Mouse (Mus musculus) ovary, postnatal 36 days (tissue): ENCODE results near the gene Os9.
A peak's percentile ranks its signal among the peaks of the same experiment; 100 is the strongest.
"Not testable (repeated sequence)": the region's sequence is repeated elsewhere in the genome, so short reads cannot be mapped to it uniquely, and the experiment has no call there.

Experiments used
- DNase-seq: peaks from one replicate; pipeline ENCODE4 v3.0.0; 2022; ENCODE audit warnings: low spot score, mixed read lengths

Os9 gene

DNA sequence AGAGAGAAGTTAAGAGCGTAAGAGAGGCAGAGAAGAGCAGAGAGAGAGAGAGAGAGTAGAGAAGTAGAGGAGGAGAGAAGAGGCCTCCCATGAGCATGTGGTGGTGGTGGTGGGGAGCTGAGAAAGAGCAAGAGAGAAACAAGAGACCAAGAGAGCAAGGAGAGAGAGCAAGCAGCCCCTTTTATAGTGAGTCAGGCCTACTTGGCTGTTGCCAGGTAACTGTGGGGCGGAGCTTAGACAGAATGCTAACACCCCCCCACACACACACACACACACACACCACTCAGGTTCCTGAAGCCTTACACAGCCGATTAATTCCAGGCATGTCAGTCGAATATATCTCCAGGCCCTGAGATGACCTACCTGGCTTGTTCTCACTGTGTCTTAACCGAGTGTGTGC lies 24.4 kb upstream of the Os9 start:
- DNase-seq, result no peak

DNA sequence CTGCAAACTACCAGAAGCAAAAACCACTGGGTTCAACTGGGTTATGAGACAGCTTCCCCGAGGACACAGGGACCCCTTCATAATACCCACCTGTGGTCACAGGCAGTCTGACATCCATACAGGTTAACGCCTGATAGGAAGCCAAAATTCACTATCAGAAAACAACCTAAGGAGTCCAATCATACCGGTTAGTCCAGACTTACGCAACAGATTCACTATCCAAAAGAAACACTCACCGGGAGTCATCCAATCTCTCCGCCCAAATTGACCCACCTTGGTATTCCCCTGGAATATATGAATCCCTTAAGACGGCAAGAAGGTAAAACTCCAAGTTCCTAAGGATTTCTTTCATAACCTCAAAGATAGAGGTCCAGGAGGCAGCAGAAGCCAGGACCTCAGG lies 23.6 kb upstream of the Os9 start:
- no peak for DNase-seq

DNA sequence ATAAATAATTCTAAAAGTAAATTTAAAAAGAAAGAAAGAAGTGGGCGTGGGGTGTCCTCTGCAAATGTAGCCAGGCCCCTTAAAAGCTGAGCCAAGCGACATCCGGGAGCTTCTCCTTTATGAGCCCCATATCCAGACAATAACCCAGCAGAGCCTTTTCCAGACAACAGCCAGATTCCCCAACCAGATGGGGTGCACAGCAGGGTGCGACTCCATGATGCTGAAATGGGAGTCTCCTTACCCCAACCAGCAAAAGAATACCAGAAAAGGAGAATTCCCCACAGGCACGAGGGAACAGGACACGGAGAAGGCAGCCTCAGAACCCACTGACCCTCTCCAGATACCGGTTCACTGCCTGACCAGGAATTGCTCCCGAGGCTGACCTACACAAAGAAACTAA lies 22.3 kb upstream of the Os9 start:
- no peak for DNase-seq

DNA sequence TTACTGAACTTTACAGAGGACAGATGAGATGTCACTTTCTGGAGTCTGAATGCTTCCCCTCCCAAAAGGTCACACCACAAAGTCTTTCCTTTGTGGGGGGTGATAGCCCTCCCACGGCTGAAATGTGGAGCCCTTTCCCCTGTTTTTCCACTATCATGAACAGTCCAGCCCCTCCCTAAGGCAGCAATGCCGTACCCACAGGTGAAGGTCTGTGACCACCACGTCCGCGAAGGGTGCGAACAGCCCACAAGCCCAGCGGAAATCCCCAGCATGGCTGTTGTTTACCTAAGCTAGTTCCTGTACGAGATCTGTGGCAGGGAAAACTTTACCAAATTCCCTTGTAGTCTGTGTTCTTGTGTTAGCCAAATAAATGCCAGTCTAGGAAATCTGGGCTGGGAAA lies 20.6 kb upstream of the Os9 start:
- DNase-seq, result no peak

DNA sequence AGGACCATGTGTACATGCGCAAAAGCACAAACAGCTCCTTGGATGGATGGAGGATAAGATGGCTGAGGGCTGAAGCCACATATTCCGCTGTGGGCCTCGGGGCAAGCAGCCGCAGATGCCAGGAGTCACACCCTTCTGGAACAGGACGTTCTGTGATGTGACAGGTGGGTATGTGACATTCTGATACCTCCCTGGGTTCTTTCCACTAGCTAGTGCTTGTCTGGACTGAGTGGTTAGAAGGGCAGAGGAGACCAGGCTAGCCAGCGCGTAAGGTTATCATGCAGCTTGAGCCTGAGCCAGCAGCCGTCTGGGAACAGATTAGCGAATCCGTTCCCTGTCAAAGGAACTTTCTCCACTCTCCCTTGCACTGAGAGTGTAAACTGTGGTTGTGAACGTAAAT lies 20.0 kb upstream of the Os9 start:
- no peak for DNase-seq

DNA sequence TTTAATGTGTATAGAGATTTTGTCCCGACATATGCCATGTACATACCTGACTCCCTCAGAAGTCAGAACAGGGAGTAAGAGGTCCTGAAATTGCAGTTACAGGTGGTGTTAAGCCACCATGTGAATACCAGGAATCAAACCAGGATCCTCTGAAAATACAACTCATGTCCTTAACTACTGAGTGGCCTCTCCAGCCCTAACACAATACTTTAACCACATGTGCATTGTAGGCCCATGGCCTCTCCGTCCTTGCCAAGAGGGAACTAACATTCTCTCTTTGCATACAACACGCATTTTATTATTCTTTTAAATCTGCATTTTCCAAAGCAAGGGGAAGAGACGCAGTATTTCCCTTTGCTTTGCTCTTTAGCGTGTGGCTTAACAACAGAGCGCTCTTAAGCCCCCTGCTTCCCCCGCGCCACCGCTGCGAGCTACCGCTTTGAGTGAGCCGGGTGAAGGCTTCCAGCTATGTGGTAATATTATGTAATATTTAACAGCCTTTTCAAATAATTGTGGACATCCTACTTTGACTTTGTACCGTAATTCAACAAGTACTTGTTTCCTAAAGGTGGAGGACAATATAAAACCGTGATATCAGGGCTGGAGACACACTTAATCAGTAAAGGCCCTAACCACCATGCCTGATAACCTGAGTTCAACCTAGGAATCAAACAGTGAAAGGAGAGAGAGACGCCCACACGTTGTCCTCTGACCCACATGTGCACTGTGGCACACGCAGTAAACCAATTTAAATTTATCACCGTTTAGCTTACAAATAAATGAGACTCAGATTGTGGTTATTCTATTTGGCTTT lies 17.6 kb upstream of the Os9 start:
- no peak for DNase-seq

DNA sequence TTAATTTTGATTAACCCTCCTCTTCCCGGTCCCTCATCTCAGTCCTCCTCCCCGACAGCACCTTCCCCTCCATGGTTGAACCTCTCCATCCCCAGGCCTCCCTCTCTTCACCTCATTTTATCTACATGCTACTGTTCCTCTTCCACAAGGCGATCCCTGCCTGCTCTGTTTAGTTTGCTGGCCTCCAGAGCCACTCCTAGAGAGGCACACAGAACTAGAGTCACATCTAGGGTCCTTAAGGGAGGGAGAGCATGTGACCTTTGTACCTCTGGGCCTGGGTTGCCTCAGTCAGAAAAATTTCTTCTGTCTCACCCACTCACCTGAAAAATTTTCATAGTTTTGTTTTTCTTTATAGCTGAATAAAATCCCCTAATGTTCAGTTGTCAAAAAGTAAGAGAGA lies 17.0 kb upstream of the Os9 start:
- DNase-seq, result no peak

DNA sequence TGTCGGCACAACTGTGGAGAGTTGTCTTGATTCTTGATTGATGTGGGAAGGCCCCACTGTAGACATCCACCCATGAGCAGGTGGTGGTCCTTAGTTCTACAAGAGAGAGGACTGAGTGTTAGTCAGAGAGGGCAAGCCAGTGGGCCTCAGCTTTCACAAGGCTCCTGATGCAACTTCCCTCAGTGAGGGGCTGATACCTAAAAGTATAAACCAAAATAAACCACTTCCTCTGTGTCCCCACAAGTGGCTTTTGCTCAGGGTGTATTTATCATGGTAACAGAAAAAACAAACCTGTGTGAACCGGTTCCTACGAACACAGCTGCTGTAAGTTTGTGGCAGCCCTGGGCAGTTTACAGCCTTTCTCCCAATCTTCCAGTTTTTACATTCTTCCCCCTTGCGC lies 15.6 kb upstream of the Os9 start:
- no peak for DNase-seq

DNA sequence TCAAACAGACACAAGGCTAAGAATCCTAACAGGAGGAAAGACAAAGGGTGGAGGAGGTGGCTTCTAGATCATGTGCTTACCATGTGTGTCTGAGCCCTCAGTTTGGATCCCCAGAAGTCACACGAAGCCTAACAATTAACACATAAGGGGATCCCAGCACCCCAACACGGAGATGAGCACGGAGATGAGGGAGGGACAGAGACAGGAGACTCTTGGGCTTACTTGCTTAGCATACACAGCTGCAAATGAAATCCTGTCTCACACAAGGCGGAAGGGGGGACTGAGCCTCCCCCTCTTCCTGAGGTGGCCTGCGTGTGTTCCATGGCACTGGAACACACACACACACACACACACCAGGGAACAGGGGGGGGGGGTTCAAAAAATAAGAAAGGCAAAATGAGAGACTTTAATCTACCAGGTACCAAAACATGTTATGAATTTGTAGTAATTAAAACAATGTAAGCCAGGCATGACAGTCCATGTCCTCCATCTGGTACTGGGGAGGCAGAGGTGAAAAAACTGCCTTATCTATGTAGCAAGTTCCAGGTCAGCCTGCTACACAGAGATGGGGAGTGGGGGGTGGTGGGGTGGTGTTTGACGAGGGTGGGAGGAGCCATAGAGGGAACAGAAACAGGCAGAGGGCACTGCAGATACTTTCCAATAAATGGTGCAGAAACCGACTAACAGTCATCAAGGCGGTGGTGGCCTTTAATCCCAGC lies 14.3 kb upstream of the Os9 start:
- no peak for DNase-seq

DNA sequence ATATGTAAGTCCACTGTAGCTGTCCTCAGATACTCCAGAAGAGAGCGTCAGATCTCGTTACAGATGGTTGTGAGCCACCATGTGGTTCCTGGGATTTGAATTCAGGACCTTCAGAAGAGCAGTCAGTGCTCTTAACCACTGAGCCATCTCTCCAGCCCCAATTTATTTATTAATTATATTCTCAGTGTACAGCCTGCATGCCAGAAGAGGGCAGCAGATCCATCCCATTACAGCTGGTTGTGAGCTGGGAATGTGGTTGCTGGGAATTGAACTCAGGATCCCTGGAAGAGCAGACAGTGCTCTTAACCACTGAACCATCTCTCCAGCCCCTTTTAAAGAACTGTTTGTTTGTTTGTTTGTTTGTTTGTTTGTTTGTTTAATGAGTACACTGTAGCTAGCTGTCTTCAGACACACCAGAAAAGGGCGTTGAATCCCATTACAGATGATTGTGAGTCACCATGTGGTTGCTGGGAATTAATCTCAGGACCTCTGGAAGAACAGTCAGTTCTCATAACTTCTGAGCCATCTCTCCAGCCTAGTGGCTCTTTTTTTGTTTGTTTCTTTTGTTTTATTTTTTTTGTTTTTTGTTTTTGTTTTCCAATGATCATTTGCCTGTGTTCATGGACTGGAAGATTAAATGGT lies 13.6 kb upstream of the Os9 start:
- DNase-seq, result not testable (repeated sequence)

DNA sequence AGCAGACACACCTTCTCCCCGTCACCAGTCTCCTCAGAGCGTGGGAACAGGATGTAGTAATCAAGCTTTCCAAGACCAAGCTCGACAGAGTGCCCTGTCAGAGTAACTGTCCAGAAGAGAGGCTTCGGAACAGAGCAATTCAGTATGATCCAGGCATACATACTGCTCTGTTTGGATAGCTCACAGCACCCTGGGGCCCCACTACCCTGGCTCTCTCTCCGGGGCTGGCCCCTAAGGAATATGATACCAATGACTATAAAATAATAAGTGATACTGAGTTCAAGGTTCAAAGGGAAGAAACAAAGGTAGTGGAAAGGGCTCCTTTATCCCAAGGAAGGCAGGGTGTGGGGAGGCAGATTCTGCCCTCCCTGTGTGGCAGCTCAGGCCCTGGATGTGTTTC lies 11.5 kb upstream of the Os9 start:
- no peak for DNase-seq

DNA sequence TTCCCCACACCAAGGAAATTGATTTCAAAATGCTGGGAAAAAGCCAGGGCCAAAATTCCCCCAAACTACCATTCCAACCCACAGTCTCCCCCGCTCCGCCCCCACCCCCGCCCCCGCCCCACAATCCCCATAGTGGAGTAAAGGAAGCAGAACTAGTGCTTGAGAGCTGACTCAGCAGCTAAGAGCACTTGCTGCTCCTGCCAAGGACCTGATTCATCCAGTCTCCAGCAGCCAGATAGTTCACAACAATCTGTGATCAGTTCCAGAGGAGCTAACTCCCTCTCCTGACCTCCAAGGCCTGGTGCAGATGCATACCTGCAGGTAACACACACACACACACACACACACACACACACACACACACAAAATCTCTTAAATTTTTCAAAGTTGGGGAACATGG lies 8.5 kb upstream of the Os9 start:
- DNase-seq, result no peak

DNA sequence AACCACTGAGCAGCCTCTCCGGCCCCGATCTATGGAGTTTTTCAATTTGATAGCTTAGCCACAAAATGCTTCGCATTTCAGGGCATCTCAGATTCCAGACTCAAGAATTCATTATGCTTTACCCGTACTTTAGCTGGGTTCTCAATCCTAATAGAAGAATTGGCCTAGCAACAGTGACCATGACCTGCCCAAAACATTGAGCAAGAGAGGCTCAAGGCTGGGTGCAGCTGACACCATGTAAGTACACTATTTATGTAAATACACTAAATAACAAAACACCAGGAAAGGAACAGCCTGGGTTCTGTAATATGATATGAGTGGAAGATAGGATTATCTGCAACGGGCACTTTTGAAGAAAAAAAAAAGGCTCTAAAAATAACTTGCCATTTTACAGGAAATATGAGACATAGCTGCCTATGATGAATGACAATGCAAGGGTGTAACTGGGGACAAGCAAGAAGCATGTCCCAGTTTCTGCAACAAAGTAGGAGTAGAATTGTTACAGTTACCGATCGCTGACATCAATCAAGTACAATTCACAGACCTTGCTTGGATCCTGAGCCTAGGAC lies 6.9 kb upstream of the Os9 start:
- no peak for DNase-seq

DNA sequence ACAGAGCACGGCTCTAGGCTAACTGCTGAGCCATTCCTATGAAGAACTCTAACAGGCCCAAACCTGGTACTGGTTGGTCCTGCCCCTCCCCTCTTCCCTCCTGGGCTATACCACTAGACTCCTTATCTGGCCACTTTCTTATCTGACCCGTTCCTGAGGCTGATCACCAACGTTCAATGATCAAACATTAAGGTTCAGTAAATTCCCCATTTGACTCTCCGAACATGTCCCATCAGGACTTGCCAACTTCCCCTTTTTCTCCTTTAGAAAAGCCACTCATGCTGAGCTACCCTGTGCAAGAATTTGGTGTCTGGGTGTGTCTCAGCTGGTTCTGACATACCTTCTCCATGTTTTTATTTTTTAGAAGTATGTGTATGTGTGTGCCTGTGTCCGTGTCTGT lies 5.6 kb upstream of the Os9 start:
- DNase-seq, result no peak

DNA sequence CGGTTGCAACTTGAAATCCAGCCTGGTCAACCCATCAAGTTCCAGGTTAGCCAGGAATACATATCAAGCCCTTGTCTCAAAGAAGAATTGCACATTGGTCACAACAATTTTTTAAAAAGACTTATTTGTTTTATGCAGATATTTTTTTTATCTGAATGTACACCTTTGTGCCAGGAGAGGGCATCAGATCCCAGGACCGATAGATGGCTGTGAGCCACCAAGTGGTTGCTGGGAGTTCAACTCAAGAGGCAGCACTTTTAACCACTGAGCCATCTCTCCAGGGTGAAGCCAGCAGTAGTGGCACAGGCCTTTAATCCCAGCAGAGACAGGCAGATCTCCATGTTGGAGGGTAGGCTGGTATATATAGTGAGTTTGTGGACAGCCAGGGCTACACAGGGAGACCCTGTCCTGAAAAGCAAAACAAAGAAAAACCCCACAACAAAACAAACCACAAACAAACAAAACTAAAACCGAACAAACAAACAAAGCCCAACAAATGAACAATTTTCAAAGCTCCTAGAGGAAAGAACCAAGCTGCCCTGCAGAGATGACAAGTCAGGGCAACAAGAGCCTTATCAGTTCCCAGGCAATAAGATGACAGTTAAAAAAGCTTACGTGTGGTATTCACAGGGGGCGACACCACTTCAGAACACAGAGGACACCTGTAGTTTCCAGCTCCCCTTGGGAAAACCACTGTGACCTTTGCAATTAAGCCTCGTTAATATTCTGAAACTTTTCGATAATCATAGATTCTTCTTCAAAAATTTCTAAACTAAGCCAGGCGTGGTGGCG lies 4.5 kb upstream of the Os9 start:
- no peak for DNase-seq

DNA sequence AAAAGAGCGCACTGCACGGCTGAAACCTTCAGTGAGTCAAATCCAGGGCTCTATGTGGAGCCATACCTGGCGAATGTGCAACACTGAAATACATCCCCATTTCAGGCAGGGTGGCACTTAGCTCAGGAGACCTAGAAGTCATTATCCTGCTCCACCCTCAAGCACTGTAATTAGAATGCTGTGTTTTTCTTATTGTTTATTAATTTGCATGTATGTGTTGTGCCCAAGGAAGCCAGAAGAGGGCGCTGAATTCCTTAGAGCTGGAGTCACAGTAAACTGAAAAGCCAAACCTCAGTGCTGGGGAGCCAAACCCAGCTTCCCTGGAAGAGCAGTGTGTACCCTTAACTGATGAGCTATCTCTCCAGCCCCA lies 2.5 kb upstream of the Os9 start:
- DNase-seq, result peak; percentile 36

DNA sequence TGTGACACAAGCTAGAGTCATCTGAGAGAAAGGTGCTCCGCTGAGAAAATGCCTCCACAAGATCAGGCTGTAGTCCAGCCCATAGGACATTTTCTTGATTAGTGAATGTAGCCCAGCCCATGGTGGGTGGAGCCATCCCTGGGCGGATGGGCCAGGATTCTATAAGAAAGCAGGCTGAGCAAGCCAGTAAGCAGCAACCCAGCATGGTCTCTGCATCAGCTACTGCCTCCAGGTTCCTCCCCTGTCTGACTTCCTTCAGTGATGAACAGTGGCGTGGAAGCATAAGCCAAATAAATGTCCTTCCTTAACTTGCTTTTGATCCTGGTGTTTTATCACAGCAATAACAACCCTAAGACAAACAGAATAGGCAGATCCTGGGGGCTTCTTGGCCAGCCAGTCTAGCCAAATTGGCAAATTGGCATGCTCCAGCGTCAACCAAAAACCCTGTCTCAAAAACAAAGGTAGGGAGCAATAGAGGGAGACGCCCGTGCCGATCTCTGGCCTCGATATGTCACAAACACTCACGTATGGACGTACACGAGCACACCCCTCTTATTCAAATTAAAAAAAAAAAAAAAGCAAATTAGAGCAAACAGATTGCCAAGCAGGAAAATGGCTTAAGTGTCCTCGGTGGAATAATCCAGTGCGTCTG lies 2.0 kb upstream of the Os9 start:
- no peak for DNase-seq

DNA sequence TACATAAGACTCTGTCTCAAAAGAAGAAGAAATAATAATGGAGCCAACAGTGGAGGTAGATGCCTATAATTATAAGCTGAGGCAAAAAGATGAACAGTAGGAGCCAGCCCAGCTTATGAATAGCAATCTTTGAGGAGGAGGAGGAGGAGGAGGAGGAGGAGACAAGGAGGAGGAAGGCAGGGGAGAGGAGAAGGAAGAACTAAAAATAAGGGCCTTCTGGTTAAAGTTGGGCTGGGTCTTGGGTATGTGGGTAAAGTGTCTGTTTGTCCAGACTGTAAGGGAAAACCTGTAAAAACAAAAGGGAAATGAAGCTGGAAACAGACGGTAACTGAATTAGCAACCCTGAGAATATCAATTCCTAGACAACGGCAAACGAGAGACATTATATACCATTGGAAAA lies 1.1 kb upstream of the Os9 start:
- DNase-seq, result no peak

DNA sequence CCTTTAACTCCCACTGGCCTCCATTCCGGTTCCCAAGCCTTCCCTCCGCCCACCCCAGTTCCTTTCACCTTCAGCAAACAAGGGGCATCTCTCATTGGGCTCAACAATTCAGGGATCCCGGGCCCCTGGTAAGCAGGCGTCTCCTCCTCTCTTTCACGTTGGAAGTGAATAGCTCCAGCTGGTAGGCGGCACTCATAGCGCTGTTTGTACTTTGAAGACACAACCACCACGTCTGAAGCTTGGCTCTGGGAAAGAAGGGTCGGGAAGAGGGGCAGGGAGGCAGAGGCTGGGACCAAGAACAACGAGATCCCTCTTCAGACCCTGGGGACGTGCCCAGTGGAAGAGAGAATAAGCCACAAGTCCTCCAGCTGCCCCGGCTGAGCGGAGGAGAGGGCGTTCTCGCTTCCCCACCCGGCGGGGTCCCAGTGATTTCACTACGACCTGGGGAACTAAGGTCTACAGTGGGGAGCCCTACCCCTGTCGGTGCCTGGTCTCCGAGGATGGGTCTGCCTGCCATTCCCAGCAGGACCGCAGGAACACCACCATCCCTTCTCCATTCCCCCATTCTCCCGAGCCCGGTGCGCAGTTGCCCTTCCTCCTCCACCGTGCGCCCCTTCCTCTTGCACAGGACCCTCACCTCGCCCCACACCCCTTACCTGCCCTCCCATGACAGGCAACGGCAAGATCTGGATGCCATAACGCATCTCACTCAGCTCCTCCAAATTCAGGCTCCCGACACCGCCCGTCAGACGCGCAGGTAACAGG lies 448 bp downstream of the Os9 start:
- DNase-seq, result no peak

DNA sequence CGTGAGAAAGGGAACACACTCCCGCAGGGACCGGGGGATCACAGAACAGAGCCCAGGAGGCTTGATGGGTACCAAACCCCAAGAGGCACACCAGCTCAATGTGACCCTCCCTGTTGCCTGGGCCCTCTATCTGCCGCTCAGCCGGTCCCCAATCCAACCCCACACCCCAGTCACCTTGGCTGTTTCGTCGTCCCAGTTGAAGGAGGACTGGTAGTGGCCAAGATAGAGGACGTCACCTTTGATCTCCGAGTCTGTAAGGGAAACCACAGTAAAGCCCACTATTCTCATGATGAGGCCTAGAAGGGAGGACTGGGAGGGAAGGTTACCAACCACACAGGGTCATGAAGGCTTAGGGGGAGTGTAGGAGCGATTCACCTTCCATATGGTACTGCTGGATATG lies 1.7 kb downstream of the Os9 start:
- DNase-seq, result no peak

DNA sequence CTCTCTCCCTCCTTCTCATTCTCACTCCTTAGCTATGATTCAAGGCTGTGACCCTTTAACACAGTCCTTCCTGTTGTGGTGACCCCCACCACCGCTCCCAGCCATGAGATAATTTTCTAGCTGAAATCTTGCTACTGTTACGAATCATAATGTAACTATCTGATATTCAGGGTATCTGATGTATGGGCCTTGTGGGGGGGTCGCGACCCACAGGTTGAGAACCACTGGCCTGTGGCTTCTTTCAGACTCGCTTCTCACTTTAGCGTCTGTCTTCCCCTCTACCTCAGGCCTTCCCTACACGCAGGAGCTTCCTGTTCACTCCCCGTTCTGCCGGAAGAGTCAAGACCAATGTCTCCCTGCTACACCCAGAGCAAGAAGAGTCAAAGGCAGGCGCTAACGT lies 2.5 kb downstream of the Os9 start:
- no peak for DNase-seq
